Mouse (Mus musculus) hindbrain, embryonic 13.5 days (tissue): ENCODE results near the gene Elavl2. TPM values are rescaled to one million over a fixed set of nuclear protein-coding genes. Genes with fewer than 3 reads are reported as not detected.

Experiments used
- microRNA-seq: library from miRNA; unstranded; fragments of <30 nt; microRNA quantifications from one replicate; pipeline ENCODE4, GENCODE M21; 2016
- polyA plus RNA-seq: library from polyadenylated mRNA; unstranded; fragments of >200 nt; fragmentation: Nextera tagmentation; extraction: Ambion mirVana; gene quantifications from 2 replicates; pipeline ENCODE4 v1.2.1, GENCODE M21; 2015

Elavl2 gene
- polyA plus RNA-seq, 1 experiment from 2014 or later = 154 TPM

Small RNA genes within 50 kb of the gene (microRNA-seq; reads per million reads assigned to microRNA genes)
- not detected for gene Mir6402
